Mouse (Mus musculus): ENCODE data around the gene Ube2s.
A peak's percentile ranks its signal among the peaks of the same experiment; 100 is the strongest.

DNA sequence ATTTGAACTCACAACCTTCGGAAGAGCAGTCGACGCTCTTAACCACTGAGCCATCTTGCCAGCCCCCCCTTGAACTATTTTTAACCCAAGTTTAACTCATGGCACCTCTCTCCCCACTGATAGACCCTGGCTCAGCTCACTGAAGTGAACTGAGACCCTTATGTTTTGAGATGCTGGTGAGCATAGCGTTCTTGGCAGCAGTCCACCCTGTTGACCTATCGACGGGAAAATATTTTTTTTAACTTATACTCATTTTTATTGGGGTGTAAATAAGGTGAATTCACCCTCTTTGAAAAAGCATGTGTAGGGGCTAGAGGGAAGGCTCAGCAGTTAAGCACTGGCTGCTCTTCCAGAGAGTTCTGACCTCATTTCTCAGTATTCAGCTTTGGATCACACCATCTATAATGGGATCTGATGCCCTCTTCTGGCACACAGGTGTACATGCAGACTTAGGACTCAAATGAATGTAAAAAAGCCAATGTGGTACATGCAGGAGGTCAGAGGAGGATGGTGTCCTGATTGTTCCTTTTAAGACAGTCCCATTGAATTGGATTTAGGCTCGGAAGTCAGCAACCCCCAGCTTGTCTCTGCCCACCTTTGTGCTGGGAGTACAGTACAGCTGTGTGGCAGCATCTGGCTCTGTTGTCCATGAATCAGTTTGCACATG is 16.5 kb downstream of the Ube2s start:
- TF ChIP-seq CTCF (IDR thresholded peaks at IDR 0.05; ENCODE audit: low read depth, low read length) (peak; percentile 61), POLR2A (IDR thresholded peaks at IDR 0.05; ENCODE audit: extremely low read depth, insufficient read depth, low read length) (no peak)
